Mouse (Mus musculus): ENCODE data around the gene Fst.

Gene Fst

DNA sequence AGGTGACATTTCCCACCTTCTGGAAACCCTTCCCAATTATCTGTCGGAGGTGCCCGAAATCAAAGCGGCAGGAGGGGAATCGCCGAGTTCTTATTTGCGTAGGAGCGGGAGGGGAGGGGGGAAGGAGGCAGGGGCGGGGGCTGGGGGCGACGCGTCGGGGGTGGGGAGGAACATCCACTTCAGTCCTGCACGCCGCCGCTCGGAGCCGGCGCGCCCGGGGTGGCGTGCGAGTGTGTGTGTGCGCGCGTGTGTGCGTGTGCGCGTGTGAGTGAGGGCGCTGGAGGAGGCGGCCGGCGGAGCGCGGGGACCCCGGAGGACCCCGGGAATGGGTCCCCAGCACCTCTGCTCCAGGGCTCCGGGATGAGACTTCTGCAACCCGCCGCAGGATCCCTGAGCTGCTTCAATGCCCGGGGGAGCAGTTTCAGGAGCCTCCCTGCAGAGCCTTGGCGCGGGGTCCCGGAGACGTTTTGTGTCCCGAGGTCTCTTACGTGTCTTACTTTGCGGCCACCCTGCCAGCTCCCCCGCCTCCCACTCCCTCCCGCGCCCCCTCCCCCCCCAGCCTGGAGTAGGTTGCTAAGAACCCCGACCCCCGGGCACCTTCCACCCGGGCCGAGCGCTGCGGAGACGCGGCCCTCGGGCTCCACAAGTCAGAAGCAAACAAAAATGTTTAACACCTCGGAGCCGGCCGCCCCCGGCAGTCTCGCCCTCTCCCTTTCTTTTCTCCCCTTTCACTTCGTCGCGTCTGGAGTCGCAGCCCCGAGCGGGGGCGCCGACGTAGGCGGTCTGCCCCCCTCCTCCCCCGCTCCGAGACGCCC is at the start of gene Fst:
Gene Fst, minus strand, starts transcription at position 66 of the 815 bp plus-strand sequence.
- no peak for DNase-seq (ENCODE audit: low read depth)

DNA sequence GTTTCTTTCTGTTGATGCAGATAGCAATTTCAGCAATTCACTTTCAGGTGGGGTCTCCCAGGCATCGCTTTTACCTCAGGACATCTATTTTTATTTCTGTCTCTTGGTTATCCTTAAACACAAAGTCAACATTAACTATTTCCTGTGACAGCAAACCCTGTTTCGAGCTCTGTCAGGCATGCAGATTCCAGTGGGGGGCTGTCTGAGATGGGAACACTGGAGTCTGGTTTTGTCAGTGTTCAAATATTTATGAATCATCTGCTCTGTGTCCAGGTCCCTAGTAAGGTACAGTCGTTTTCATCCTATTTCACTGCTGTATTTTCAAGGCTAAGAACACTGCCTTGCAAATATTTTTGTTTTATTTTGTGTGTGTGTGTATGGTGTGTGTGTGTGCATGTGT is 35.1 kb upstream of the Fst start:
- DNase-seq (ENCODE audit: low read depth): no peak

DNA sequence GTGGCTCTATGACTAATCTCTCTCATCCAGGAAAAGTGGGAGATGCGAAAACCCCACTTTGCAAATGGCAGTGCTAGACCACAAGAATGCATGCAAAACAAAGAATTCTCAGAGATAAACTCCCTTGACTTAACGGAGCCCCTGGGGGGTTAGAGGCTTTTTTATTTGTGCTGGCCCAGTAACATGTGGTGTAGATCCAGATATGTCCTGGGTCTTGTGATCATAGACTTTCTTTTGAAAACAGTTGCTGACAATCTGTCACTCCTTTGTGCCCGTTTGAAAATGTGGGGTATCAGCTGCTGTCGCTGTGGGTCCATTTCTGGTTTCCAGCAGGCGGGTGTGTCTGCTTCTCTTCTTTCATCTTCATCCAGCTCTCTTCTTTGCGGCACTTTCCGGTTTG is 29.4 kb upstream of the Fst start:
- DNase-seq (ENCODE audit: low read depth): no peak

DNA sequence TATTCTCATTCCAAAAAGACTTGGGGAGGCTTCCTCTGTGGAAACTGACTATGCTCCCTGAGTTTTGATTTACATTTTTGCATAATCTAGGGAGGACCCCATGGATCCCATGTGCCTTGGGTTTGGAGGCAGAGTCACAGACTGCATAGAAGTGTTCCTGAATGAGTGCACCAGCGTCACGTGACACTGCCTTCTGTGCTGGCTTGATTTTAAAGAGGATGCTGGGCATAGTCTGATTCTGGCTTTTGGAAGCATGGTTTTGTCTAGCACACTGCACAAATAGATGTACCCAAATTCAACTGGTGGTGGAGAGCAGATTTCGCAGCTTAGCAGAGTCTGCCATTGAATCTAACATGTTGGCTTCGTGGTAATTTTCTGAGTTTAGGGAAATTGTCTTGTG is 19.6 kb upstream of the Fst start:
- no peak for DNase-seq (ENCODE audit: low read depth)

DNA sequence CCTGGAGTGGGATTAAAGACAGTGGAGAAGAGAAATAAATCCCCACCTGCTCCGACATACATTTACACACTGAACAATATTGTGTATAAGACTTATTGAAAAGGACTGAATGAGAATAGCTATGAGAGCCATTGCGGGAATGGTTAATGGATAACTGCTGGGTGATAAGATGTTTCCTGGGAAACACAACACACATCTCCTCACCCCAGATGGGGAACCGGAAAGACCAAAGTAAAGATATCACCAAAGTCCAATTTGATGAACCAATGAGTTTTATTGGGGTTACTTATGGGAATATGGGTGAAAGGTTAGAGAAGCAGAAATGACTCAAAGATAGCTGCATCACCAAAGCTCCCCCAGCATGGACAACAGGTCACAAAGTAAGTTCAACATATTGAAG is 11.2 kb upstream of the Fst start:
- no peak for DNase-seq (ENCODE audit: low read depth)

DNA sequence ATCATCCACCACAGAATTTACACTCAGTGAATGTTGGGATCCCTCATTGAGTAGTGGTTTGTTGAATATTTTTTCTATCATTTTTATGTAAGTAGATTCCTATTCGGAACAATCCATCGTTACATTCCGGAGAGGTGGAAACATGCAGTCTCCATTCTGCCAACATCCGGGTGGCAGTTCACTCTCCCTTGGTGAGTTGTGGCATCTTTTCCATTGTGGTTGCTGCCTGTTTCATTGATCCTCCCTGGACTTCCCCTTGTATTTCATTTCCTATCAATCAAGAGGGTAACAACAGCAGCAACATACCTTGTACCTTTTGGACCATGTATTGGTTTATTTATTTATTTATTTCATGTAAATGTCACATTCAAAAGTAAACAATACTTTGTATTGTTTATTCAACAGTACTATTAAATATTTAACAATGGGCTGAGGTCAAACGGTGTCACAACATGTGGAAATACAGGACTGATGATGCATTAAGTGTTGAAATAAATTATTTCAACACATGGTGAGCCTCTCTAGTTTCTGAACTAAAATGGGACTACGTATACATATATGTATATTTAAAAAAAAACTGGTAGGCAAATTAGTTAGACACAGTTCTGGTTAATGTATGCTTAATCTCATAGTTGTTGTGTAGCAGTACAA is 7.6 kb upstream of the Fst start:
- no peak for DNase-seq (ENCODE audit: low read depth)

DNA sequence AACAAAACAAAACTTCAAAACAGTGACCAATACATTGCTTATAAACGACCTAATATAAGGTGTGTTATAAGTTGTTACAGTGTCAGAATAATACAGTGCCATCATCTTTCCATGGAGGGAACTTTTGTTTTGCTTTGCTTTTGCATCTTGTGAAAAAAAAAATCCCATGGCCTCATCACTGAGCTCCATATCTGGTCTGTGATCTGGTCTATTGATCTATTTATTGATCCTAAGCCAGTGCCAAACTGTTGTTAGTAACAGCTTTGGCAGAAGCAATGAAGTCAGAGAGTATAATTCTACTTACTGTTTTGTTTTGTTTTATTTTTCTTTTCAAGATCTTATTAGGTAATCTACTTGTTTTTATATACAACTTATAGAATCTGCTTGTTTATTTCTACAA is 6.6 kb upstream of the Fst start:
- DNase-seq (ENCODE audit: low read depth): no peak

DNA sequence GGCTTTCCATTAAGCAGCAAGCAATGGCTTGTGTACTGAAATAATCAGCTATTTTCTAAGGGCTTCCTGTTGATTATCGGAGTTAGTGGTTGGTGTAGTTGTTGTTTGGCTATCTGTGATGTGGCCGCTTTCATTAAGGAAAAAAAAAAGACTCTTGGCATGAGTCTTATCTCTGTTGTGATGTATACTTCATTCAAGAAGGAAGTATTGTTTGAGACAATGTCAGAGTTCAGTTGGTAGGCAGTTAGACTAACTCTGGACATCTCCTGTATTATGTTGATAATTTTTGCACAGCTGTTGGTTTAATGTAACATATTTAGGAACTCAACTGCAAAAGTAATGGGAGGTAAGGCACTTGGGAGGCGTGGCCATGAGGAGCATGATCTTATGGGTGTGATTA is 6.1 kb upstream of the Fst start:
- DNase-seq (ENCODE audit: low read depth): no peak

DNA sequence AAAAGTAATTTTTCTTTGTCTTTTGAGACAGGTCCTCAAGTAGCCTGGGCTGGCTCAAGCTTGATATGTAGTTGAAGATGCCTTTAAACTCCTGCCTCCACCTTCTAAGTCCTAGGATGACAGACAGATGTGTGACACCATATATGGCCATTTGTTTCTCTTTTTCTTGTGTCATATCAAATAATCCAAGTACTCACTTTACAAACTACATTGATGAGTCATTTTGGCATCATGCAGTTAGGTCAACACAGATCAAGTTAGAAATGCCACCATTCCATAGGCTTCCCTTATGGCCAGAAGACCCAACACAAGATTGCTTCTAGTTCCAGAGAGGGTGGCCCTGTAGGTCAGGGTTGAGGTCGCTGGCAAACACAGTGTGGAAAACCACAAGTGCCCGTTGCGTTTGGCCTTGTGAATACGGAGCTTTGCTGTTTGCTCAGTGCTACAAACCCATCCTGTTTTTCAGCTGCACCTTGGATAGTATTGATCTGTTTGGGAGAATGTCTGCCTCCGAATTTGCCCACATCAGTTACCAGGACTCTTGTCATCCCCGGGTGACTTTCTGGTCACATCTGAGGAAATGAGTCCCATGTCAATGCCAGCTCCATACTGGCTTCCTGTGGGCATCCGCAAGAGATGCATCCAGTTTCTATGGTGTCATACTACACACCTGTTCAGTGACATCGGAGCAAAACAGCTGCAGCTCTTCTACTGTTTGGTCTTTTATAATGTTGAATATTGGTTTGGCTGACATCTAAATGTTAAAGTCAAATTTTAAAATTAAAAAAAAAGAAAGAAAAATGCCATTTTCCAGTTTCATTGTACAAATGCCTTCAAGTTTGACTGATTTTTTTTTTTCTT is 4.0 kb upstream of the Fst start:
- DNase-seq (ENCODE audit: low read depth): no peak

DNA sequence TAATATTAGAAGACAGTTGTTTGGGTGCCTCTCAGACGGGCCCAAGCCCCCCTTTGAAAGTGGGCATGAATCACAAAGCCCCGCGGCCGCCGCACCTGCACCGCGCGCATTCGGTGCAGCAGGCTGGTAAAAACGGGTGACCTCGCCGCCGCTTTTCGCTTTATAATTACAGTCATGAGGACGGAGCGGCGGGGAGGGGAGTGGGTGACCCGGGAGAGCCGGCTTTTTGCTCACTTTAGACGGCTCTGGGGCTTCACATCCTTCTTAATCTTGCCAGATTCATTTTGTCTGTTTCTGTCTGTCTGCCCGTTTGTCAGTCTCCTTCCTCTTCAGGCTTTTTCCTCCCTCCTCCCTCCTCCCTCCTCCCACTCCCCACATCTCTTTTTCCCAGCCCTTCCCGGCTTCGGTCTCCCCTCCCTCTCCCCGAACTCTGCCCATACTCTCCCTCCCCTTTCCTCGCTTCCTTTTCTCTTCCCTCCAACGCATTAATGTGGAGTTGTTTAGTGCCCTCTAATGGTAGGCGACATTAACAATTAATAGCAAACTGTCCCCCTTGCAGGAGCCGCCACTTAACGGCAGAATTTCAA is 1.6 kb upstream of the Fst start:
- DNase-seq (ENCODE audit: low read depth): no peak

DNA sequence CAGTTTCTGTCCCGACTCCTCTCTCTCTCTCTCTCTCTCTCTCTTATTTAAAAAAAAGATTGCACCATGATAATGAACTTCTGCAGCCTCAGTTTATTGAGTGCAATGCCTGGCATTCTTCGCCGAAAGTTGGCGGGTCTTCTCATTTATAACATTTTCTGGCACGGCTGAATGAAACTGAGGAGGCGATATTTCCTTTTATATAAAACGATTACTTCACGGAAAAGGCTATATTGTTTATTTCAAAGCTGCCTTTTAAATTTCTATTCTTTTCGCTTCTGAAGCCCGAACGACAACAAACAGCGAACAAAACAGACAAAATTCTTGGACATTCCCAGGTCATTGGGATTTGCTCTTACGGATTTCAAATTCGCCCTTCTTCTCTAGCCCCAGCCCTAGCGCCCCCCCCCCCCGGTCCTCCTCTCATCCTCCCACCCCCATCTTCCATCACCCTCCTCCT is 980 bp upstream of the Fst start:
- DNase-seq (ENCODE audit: low read depth): no peak

DNA sequence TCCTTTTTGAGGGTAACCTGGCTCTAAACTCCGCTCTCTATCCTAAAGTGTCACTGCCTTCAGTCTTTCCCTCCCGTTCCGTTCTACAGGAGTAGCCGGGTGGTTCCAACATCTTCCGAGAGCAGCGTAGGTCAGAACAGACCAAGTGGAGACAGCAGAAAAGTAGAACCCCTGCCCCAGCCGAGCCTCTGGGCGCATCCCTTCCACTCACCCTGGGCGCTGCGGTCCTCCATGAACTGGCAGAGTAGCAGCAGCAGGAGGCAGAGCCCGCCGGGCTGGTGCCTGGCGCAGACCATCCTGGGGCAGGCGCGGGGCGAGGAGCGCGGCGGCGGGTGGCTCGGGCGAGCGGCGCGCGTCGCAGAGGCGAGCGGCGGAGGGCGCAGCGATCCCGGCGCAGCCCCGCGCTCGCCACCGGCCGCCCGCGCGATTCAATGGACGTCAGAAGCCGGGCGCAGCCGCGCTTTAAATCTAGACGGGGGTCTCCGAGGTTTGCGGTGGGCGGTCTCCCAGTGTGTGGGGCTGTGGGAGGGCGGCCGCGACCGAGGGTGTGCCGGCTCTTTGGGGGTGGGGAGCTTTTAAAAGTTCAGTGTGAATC is 363 bp downstream of the Fst start:
- no peak for DNase-seq (ENCODE audit: low read depth)

DNA sequence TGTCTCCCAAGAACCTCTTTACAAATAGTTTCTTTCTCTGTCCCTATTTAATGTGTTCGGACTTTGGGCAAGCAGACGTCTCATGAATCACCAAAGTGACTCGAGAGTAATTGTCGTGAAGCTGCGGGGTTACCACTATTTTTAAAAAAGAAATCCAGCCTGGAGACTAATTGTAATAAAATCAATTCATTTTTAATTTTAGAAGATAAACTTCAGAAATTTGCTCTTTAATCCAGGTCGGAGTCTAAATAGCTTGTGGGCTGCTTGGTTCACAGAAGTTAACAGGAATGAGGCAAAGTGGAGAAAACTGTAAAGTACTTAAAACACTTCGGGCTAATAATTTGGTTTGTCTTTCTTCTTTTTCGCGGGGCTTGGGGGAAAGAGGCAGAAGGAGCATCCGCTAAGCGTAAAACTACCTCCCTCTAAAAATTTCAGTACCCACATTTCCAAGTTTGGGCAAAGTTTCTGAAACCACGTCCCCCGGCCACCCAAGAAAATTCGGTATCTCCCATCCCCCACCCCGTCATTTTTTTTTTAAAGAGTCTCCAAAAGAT is 1.1 kb downstream of the Fst start:
- DNase-seq (ENCODE audit: low read depth): no peak

DNA sequence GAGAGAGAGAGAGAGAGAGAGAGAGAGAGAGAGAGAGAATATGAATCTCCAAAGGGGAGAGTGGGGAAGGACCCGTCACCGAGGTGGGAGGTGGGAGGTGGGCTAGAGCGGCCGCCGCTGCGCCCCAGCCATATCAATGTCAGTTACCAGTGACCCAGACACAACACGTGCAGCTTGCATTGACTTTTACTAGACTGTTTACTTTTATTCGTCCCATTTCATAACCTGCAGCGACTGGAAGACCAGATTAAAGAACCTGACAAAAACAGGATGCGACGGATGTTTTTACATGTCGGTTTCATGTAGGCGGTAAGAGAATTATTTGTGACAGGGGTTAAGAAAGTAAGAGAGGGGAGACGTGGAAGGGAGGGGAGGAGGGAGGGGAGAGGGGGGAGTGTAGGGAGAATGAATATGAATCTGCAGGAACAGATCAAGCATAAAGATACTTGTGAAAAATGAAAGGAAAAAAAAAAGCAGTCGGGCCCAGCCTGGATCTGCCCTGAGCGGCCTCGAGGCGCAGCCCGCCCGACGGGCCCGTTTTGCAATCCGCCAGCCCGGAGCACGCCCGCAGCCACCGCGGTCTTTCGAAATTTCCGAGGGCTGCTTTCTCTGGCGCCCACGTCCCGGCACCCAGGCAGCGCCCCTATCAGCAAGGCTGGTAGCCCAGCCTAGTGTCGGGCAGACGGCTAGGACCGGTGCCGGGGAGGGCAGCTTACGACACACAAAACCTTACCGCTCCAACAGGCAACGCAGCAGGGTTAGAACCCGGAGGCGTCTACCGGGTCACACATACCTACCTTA is 1.8 kb downstream of the Fst start:
- DNase-seq (ENCODE audit: low read depth): no peak

DNA sequence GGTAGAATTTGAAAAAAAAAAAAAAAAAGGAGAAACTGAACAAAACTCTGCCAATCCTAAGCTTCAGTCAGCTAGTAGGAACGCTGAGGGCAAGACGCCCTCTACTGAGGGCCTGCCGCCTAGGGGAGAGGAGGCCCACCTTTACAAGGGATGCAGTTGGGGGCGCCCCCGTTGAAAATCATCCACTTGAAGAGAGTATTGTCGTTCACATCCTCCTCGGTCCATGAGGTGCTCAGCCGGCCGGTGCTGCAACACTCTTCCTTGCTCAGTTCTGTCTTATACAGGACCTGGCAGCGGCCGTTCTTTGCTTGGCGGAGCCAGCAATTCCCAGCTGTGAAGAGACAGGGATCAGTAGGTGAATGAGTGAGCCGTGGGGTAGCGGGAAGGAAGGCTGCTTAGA is 2.5 kb downstream of the Fst start:
- DNase-seq (ENCODE audit: low read depth): no peak

DNA sequence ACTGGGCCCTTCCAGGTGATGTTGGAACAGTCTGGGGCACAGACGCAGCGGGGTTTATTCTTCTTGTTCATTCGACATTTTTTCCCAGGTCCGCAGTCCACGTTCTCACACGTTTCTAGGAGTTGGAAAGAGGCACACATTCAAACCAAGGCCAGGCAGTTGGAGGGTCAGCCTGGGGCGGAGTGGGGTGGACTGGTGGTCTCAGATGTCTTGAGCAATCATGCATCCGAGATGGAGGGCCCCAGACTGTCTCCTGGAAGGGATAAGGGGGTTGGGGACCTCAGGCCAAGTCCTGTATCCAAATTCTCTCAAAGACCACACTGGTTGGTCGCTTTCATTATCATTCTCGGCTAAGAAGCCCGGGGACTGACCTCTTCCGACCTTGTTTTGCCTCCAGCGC is 3.0 kb downstream of the Fst start:
- DNase-seq (ENCODE audit: low read depth): no peak

DNA sequence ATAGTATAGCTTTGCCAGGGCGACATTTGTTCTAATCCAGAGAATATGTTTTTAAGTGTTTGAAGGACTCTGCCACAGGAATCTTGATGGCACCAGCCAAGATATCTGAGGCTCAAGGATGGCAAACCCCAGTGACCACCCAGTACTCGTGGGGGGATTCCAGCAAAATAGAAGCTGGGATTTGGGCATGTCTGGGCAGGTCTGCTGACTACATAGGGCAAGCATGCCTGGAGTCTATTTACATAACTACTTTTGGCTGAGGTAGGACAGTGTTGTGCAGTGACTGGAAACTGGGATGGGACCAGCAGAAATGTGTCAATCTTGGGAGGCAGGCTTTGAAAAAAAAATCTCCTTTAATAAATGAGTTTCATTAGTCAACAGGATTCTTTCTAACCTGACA is 11.5 kb downstream of the Fst start:
- DNase-seq (ENCODE audit: low read depth): no peak

DNA sequence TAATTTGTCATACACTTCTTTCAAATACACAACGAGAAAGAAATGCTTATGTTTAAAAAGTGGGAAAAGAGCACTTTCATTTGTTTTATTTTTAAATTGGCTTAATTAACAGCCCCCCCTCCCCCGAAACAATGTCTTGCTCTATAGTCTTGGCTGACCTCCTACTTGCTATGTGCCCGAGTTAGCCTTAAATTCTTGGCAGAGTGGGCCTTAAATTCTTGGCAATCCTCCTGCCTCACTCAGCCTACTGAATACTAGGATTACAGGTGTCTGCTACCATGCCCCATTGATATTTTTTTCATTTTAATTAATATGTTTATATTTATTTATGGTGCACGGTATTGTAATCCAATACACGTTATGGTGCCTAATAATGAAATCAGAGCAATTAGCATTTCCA is 26.3 kb downstream of the Fst start:
- no peak for DNase-seq (ENCODE audit: low read depth)

DNA sequence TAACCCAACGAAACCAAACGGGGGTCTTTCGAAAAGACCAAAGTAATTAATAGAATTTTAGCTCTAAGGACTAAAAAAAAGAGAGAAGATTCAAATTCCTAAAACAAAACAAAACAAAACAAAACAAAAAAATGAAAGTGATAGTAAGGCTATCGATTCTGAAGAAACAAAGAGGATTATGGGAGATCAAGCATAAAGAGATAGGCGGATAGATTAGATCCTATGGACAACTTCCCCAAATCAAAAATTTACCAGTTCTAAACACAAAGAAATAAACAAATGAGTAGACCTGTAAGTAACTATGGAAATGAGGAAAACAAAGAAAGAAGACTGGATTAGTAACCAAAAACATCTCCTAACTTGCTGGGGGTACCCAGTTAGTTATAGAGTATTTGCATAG is 33.5 kb downstream of the Fst start:
- no peak for DNase-seq (ENCODE audit: low read depth)

DNA sequence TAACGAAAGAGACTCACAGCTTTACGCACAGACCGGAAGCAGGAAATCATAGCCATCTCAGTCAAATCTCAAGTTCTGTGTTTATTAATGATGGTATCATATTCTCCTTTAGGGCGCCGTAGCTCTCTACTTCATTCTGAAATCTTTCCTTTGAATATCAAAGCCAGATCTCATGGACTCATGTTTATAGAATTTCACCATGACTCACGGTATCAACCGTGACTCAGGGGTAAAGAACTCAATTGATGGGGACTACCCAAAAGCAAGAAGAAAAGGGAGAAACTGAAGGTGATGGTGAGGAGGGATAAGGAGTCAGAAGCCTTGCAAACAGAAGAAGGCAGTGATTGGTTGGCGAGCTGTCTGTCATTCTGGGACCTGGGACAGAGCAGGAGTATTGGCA is 38.5 kb downstream of the Fst start:
- DNase-seq (ENCODE audit: low read depth): no peak

DNA sequence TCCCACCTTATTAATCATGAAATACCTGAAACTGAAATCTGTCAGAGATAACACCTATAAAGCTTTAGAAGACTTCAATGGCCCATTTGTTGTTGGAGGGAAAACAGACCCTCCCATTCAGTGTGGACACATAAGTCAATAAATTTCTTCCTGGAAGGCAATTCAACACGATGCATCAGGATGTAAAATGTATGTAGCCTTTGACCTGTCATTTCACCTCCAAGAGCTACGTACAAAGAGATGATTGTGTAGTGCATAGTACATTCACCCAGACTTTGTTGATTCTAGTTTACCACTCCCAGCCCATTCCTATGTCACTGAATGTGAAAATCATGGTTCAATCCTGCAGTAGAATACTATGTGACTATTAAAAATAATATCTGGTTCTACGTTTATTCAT is 39.4 kb downstream of the Fst start:
- no peak for DNase-seq (ENCODE audit: low read depth)
